Mouse (Mus musculus) midbrain, postnatal 0 days (tissue): ENCODE data around the gene Atp13a1. TPM values are rescaled to one million over a fixed set of nuclear protein-coding genes. Genes with fewer than 3 reads are reported as not detected.

Experiments used
- ATAC-seq: fragments of 200-750 bp; cut with Nextera tagmentation; 2 replicates; pipeline ENCODE4 v1.8.0; 2017; ENCODE audit warnings: moderate number of reproducible peaks, mild to moderate bottlenecking, moderate TSS enrichment, moderate library complexity; ENCODE audit not compliant: low FRiP score
- DNase-seq: peaks from one replicate; pipeline ENCODE4 v3.0.0-alpha.2; 2015; ENCODE audit warnings: low spot score
- H3K27ac ChIP-seq: fragments of 300-500 bp; sonication (generic); 2 replicates; pipeline ENCODE4 v1.5.1; 2014; ENCODE audit warnings: low read depth, mild to moderate bottlenecking, low read length, mixed read lengths
- H3K27me3 ChIP-seq: fragments of 300-500 bp; sonication (generic); 2 replicates; pipeline ENCODE4 v1.6.1; 2014; ENCODE audit warnings: low read length, control low read depth, mixed read lengths; ENCODE audit not compliant: insufficient read depth
- H3K36me3 ChIP-seq: fragments of 300-500 bp; sonication (generic); 2 replicates; pipeline ENCODE4 v1.6.1; 2014; ENCODE audit warnings: low read length, control low read depth, mixed read lengths; ENCODE audit not compliant: insufficient read depth
- H3K4me1 ChIP-seq: fragments of 300-500 bp; sonication (generic); 2 replicates; pipeline ENCODE4 v1.6.1; 2014; ENCODE audit warnings: mild to moderate bottlenecking, control low read depth, antibody characterized with exemption, low read length, mixed read lengths; ENCODE audit not compliant: insufficient read depth
- H3K4me2 ChIP-seq: fragments of 300-500 bp; sonication (generic); 2 replicates; pipeline ENCODE4 v1.6.1; 2014; ENCODE audit warnings: low read depth, mild to moderate bottlenecking, low read length, mixed read lengths; ENCODE audit not compliant: poor library complexity, severe bottlenecking
- H3K4me3 ChIP-seq: fragments of 300-500 bp; sonication (generic); 2 replicates; pipeline ENCODE4 v1.5.1; 2014; ENCODE audit warnings: low read depth, mild to moderate bottlenecking, low read length, moderate library complexity
- H3K9ac ChIP-seq: fragments of 300-500 bp; sonication (generic); replicated peaks from 2 replicates; pipeline ENCODE4 v1.6.1; 2014; ENCODE audit warnings: mild to moderate bottlenecking, low read length, moderate library complexity, mixed read lengths; ENCODE audit not compliant: poor library complexity, severe bottlenecking
- H3K9me3 ChIP-seq: fragments of 300-500 bp; sonication (generic); 2 replicates; pipeline ENCODE4 v1.6.1; 2016; ENCODE audit warnings: low read length, control low read depth
- CTCF ChIP-seq: IDR thresholded peaks from 2 replicates; pipeline ENCODE4 v1.5.1; 2016; ENCODE audit warnings: antibody characterized with exemption, mild to moderate bottlenecking
- WGBS: fragments of 180-500 bp; shearing (Covaris S2); extraction: QIAGEN DNeasy Blood & Tissue Kit; methylation state at CpG from one replicate; pipeline ENCODE4 v1.1.7; 2014; 5-methylcytosine and 5-hydroxymethylcytosine counted together
- polyA plus RNA-seq: library from polyadenylated mRNA; unstranded; fragments of >200 nt; fragmentation: Nextera tagmentation; extraction: Ambion mirVana; gene quantifications from 2 replicates; pipeline ENCODE4 v1.2.1, GENCODE M21; 2015
- total RNA-seq: library from RNA; depleted of rRNA; stranded (reverse); fragments of >200 nt; gene quantifications from 2 replicates; pipeline ENCODE4 v1.2.3, GENCODE M21; 2014

Gene Atp13a1
- total and polyA plus RNA-seq, 2 experiments from 2014 or later: 44.6 to 92.7 TPM

- Histone ChIP-seq H3K27me3 (no peaks in the 10 kb centered on the region), H3K9me3 (0 out of 2 replicates have a peak, but pooled peaks cover 3% of the 10 kb centered on the region), H3K4me2 (no peak overlapping the region), H3K27ac (no peak overlapping the region), H3K4me3 (no peak overlapping the region), H3K4me1 (no peaks in the 10 kb centered on the region), H3K36me3 (peaks cover 44% of the 10 kb centered on the region), H3K9ac (no peak overlapping the region)
- no peak for DNase-seq
- TF ChIP-seq CTCF: no peak
- no peak for ATAC-seq
- 88% methylated on average over 4 of the region's 4 CpGs for WGBS
Observed at GRCm38 (mm10) chr8:69761814-69762445, 29.0 kb upstream of the Atp13a1 start.

- Histone ChIP-seq H3K36me3 (peaks cover 18% of the 10 kb centered on the region), H3K9me3 (0 out of 2 replicates have a peak, but pooled peaks cover 2% of the 10 kb centered on the region), H3K4me1 (peaks cover 12% of the 10 kb centered on the region; the same call in 1 of the 2 replicates), H3K27ac (no peak overlapping the region), H3K4me2 (no peak overlapping the region), H3K9ac (no peak overlapping the region), H3K27me3 (no peaks in the 10 kb centered on the region), H3K4me3 (no peak overlapping the region)
- no peak for TF ChIP-seq CTCF
- 88% methylated on average over 9 of the region's 9 CpGs for WGBS
- DNase-seq: no peak
- ATAC-seq: no peak
Observed at GRCm38 (mm10) chr8:69771221-69771620, 19.7 kb upstream of the Atp13a1 start.

- H3K4me3 ChIP-seq: no peak overlapping the region
- H3K4me2 ChIP-seq: no peak overlapping the region
- H3K36me3 ChIP-seq: peaks cover 12% of the 10 kb centered on the region
- TF ChIP-seq CTCF: no peak
- ATAC-seq (no peak), DNase-seq (no peak)
- H3K27me3 ChIP-seq: no peaks in the 10 kb centered on the region
- H3K9ac ChIP-seq: no peak overlapping the region
- H3K4me1 ChIP-seq: peaks cover 12% of the 10 kb centered on the region; the same call in 1 of the 2 replicates
- 77% methylated on average over 2 of the region's 2 CpGs for WGBS
- no peaks in the 10 kb centered on the region for H3K9me3 ChIP-seq
- no peak overlapping the region for H3K27ac ChIP-seq
Observed at GRCm38 (mm10) chr8:69772106-69772505, 18.9 kb upstream of the Atp13a1 start.

- H3K36me3 ChIP-seq: no peaks in the 10 kb centered on the region
- H3K4me2 ChIP-seq: peak within 1 kb of the TSS; percentile 63
- TF ChIP-seq CTCF: peak; percentile 17
- peak; percentile 99 for ATAC-seq
- no peaks in the 10 kb centered on the region for H3K27me3 ChIP-seq
- peak; percentile 99 for DNase-seq
- peak within 1 kb of the TSS; percentile 76 for H3K4me3 ChIP-seq
- peak within 1 kb of the TSS; percentile 93 for H3K9ac ChIP-seq
- H3K27ac ChIP-seq: peak within 1 kb of the TSS; percentile 99
- peaks cover 12% of the 10 kb centered on the region; the same call in 1 of the 2 replicates for H3K4me1 ChIP-seq
- under 1% methylated on average over 41 of the region's 41 CpGs for WGBS
- no peaks in the 10 kb centered on the region for H3K9me3 ChIP-seq
Observed at GRCm38 (mm10) chr8:69774503-69775148, 16.3 kb upstream of the Atp13a1 start, which contains the start of gene Gm20422. TSS of gene Gm20422 (minus strand) at chr8:69774886.

DNA sequence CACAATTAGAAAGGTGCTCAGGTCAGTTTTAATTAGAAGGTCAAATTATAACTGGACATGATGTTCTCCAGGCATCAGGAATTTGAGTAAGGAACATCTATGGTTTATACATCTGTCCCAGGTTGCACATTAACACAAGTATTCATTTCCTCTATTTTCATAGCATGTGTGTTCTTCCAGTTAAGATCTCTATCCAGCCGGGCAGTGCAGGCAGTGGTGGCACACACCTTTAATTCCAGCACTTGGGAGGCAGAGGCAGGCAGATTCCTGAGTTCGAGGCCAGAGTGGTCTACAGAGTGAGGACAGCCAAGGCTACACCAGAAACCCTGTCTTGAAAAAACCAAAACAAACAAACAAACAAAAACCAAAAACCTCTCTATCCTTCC lies 15.8 kb upstream of the Atp13a1 start:
- peak overlapping the region; percentile 41 for H3K4me2 ChIP-seq
- H3K27me3 ChIP-seq: no peaks in the 10 kb centered on the region
- WGBS: 58% methylated on average over 2 of the region's 2 CpGs
- H3K4me3 ChIP-seq: peak overlapping the region; percentile 76; the same call in 1 of the 2 replicates
- peaks cover 12% of the 10 kb centered on the region; the same call in 1 of the 2 replicates for H3K4me1 ChIP-seq
- H3K9me3 ChIP-seq: no peaks in the 10 kb centered on the region
- no peak for DNase-seq
- TF ChIP-seq CTCF: no peak
- ATAC-seq: no peak; the same call in 1 of the 2 replicates
- no peaks in the 10 kb centered on the region for H3K36me3 ChIP-seq
- no peak overlapping the region for H3K9ac ChIP-seq
- H3K27ac ChIP-seq: peak overlapping the region; percentile 99

DNA sequence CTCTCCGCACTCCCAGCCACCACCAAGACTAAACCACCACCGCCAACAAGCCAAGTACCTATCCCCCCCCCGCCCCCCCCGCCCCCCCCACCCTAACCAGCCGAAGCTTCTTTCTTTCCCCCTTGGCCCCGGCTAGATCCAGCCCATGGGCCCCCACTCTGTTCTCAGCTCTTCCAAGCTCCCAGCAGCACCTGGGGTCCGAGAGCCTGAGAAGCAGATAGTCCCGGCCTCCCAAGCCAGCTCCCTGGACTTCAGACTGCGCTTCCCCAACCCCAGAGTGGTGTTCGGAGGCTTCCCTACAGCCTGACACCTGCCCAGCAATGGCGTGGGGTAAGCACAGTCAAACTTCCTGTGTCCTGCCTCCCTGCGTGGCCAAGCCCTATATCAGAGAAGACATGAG lies 13.9 kb upstream of the Atp13a1 start:
- H3K9me3 ChIP-seq: no peaks in the 10 kb centered on the region
- no peak overlapping the region for H3K9ac ChIP-seq
- no peak for TF ChIP-seq CTCF
- no peak overlapping the region for H3K4me2 ChIP-seq
- no peak overlapping the region for H3K4me3 ChIP-seq
- DNase-seq (no peak), ATAC-seq (no peak)
- H3K36me3 ChIP-seq: no peaks in the 10 kb centered on the region
- WGBS: 69% methylated on average over 11 of the region's 12 CpGs
- no peak overlapping the region for H3K27ac ChIP-seq
- H3K27me3 ChIP-seq: no peaks in the 10 kb centered on the region
- H3K4me1 ChIP-seq: peaks cover 7% of the 10 kb centered on the region; the same call in 1 of the 2 replicates
